Mouse (Mus musculus) thymus, postnatal 4 days (tissue): Measurements from ENCODE around the gene Met.

Experiments
- DNase-seq: peaks from one replicate; pipeline ENCODE4 v3.0.0; 2021

Met gene

GRCm38 (mm10) chr6:17492062-17492461, 28.5 kb downstream of the Met start:
- DNase-seq: no peak

GRCm38 (mm10) chr6:17495413-17495812, 31.8 kb downstream of the Met start:
- no peak for DNase-seq

- DNase-seq: no peak
Measured at GRCm38 (mm10) chr6:17497366-17497765, 33.8 kb downstream of the Met start.

- DNase-seq: no peak
Measured at GRCm38 (mm10) chr6:17498801-17499200, 35.2 kb downstream of the Met start.

GRCm38 (mm10) chr6:17501440-17501839, 37.8 kb downstream of the Met start:
- DNase-seq: no peak

GRCm38 (mm10) chr6:17502311-17502710, 38.7 kb downstream of the Met start:
- DNase-seq: no peak

GRCm38 (mm10) chr6:17503724-17504123, 40.1 kb downstream of the Met start:
- DNase-seq: no peak

- DNase-seq: no peak
Measured at GRCm38 (mm10) chr6:17505530-17505929, 41.9 kb downstream of the Met start.

- no peak for DNase-seq
Measured at GRCm38 (mm10) chr6:17506831-17507230, 43.2 kb downstream of the Met start.

- no peak for DNase-seq
Measured at GRCm38 (mm10) chr6:17508184-17508583, 44.6 kb downstream of the Met start.

- no peak for DNase-seq
Measured at GRCm38 (mm10) chr6:17508604-17509372, 45.2 kb downstream of the Met start.

- no peak for DNase-seq
Measured at GRCm38 (mm10) chr6:17513381-17513780, 49.8 kb downstream of the Met start.

- no peak for DNase-seq
Measured at GRCm38 (mm10) chr6:17515775-17516460, 52.3 kb downstream of the Met start.

GRCm38 (mm10) chr6:17521901-17522717, 58.5 kb downstream of the Met start:
- DNase-seq: no peak

GRCm38 (mm10) chr6:17522917-17523316, 59.3 kb downstream of the Met start:
- DNase-seq: no peak

- no peak for DNase-seq
Measured at GRCm38 (mm10) chr6:17529490-17530269, 66.1 kb downstream of the Met start.

GRCm38 (mm10) chr6:17541615-17542014, 78.0 kb downstream of the Met start:
- DNase-seq: no peak

- DNase-seq: no peak
Measured at GRCm38 (mm10) chr6:17542383-17542782, 78.8 kb downstream of the Met start.

GRCm38 (mm10) chr6:17545480-17545879, 81.9 kb downstream of the Met start:
- DNase-seq: no peak

- DNase-seq: no peak
Measured at GRCm38 (mm10) chr6:17546341-17546740, 82.7 kb downstream of the Met start.

GRCm38 (mm10) chr6:17546825-17547224, 83.2 kb downstream of the Met start:
- DNase-seq: no peak

GRCm38 (mm10) chr6:17548786-17549185, 85.2 kb downstream of the Met start:
- DNase-seq: no peak

- no peak for DNase-seq
Measured at GRCm38 (mm10) chr6:17549645-17550044, 86.0 kb downstream of the Met start.
